Mouse (Mus musculus): ENCODE results near the gene Gm7694.
A peak's percentile ranks its signal among the peaks of the same experiment; 100 is the strongest.

Gene Gm7694

GRCm38 (mm10) chr1:170306232-170306631, at the start of gene Gm7694:
Gene Gm7694 (minus strand): TSS chr1:170306332.
- DNase-seq = no peak

DNA sequence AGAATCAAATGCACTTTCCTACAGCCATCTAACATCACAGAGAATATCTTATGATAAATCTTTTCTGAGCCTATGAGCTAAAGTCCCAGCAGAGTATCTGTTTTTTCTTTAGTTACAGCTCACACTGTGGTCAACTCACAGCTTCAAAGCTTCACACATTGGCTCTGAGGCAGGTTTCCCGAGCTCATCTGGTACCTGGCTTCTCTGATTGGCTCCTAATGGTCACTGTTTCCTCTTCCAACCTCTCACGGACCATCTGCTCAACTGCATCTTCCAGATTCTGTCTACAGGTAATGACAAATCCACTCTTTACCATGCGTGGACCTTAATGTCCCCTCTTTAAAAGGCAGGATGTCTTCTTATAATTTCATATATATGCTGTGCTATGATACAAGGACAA, 47.2 kb upstream of the Gm7694 start:
- DNase-seq = no peak

DNA sequence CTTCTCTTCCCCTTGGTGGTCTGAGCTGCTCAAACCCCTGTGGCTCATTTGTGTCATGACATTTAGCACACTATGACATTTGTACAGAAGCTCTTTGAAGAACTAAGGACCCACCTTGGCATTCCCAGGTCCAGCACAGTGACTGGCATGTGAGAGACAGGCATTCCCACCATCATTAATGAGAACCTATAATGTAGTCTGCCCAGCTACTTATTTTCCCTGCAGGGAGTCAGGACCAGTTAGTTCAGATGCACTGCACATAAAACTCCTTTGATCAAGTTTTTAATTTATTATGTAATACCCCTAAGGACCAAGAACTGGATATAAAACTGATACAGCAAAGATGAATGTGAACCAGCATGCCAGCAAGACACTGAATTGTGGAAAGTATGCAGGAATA, 44.9 kb upstream of the Gm7694 start:
- DNase-seq = no peak

DNA sequence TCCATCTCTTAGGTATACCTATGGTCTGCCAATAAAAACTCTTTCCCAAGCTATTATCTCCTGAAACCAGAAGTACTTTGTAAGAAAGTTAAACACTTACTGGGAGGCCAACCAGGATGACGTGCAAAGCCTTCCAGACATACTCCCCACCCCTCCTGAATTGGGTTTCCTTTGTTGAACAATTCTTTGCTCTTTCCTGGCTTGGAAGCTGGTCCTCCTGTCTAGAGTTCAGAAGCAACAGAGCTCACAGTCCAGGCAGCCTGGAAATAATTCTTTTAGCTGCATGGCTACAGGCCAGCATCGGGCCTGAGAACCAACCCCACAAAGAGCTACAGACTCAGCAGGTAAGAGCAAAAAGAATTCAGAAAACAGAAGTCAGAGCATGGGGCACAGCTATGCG, 40.1 kb upstream of the Gm7694 start:
- peak; percentile 63 for DNase-seq

DNA sequence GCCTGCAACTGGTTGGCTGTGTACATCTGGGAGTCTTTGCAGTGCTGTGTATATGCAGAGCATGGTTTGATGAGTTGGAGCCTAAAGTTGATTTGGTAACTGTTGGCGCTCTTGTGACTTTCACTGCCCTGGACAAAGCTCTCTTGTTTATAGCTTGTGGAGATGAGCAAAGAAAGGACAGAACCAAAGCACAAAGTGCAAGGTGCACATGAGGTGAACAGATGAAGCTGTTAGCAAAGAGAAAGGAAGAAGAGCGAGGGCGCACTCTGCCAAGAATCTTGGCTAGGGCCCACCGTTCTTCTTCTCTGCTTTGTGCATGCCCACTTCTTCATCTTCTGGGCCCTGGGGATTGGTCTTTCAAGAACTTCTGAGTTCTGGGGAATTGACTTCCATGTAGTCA, 37.8 kb upstream of the Gm7694 start:
- peak; percentile 26 for DNase-seq

DNA sequence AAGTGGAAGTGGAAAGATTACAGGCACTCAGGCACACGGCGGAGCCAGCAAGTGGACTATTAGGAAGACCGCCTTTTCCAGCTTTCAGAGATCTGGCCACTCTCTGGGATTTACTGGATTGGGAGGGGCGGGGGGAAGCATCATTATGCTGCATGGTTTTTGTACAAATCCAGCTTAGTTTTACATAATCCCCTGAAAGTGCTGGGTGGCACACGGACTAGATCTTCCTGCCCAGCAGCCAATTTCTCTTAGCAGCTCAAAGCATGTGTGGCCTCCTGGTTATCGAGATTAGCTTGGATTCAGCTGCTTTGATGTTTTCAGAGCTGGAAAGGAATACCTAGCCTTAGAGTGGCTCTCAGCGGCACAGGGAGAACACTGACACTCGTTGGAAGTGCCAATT, 36.9 kb upstream of the Gm7694 start:
- no peak for DNase-seq

DNA sequence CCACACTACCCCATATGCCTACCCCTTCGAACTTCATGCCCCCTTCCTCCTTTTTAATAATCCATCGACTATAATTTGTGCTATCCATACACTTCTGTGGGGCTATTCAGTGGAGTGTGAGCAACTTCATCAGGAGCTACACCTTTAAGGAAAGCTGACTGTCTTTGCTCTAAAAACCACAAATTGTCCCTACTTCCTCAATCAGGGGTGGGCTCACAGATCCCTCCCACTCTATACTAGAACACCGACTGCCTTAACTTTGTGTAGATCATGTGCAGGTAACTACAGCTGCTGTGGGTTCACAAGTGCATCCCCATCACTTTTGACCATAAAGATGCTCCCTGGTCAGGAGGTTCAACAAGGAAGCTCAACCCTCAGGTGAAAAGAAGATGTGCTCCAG, 33.8 kb upstream of the Gm7694 start:
- no peak for DNase-seq

DNA sequence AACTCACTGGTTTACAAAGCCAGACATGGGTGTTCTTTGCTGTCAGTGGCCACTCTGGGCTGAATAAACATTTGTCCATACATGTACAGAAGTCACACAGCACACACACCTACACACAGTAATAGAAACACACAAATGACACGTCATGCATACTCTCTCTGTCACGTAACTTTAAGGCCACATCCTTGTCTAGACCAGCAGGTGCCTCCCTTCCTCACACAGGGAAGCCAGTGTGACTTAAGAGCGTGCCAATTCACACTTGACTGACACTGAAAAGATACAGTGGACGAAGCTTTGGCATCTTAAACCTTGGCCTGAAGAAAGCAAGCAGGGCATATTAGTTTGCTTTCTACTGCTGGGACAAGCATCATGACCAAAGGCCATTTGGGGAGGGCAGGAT, 26.6 kb upstream of the Gm7694 start:
- DNase-seq = no peak

DNA sequence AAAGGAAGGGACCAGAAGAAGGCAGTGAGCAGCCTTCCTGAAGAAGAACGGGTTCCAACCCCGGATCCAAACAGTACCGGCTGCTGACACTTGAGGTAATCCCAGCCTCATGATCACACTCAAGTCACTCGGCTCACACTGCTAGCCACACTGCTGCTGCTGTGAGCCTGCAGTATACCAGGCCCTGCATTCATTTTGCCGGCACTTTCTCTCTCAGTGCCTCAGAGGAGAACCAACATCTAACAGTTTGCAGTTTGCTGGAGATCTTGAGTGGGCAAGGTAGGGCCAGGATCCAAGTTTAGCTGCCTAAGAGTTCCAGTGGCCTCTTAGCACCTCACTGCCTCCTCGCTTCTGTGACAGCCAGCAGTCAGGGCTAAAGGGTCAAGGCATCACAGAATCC, 25.8 kb upstream of the Gm7694 start:
- no peak for DNase-seq

DNA sequence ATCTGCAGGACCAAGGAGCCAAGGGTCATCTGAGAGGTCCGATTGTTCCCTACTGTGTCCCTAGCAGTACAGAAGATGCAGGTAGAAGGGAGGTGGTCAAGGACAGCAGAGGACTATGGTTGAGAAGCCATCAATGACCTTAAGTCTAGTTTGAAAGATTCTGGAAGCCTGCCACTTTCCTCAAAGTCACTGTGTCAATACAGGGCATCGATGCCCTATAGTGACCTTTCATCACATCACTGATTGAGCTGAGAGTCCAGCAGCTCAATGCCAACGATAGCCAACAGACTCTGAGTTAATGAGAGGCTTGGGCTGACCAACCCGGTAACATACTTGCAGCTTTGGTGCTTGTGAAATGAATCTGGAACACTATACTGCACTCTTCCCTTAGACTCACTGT, 19.1 kb upstream of the Gm7694 start:
- no peak for DNase-seq

DNA sequence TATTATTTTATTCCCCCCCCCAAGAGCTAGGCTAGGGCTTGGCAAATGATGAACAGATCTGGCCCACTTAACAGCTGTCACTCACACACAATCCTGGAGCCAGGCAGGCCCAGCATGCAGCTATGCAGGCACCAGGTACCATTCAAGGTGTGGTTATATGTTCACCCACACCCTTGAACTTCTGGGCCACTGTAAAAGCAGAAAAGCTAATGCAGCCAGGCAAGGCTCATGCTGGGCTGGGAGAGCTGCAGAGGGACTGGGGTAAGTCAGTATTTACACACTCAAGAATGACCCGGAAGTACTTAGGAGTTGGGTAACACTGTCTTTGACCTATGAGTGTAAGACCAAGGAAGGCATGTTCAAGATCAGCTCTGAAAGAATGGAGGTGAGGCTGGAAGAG, 18.2 kb upstream of the Gm7694 start:
- no peak for DNase-seq

DNA sequence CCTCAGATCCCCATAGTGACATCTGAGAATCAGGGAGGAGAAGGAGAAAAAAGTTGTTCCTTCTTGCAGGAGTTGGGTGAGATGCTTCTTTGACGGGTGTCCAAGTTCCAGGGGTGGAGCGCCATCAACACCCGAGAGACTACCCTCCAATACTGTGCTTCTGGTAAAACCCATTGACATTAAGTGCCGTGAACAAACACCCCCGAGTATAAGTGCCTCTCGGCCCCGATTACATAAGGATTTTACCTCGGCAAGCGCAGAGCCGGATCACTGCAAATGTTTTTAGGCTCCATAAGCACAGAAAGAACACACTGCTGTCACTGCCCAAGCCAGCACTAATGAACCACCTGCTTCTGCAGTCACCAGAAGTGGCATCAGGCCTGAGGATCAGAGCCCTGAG, 16.9 kb upstream of the Gm7694 start:
- no peak for DNase-seq

DNA sequence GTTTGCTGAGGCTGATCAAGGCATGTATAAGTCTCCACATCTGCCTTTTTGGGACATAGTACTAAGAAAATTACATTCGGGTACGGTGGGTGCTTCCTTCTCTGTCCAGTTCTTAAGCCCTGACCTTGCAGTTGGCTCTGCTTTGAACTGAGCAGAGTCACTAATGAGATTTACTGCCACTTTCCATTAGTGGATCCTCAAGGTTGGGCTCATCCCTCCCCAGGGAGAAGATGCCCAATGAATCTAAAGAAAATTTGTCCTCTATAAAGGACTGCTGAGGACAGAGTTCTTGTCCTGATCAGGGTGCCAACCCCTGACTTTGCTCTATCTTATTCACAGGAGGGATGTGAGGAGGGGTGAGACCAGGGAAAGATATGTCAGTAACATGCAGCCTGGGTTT, 15.9 kb upstream of the Gm7694 start:
- DNase-seq = no peak

DNA sequence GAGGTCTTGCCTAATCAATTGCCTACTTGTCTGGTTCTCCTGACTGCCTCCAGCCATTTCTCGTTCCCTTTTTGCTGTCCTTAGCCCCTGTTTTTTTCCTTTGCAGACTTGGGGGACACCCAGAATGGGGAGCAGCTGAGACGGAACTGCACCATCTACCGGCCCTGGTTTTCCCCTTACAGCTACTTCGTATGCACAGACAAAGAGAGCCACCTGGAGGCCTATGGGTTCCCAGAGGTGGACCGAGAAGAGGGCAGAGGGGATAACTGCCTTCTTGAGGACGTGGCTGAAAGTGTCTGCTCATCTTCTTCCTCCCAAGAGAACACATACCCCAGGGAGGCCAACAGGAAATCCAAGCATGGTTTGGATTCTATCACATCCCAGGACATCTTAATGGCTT, 5.3 kb upstream of the Gm7694 start:
- DNase-seq = no peak

GRCm38 (mm10) chr1:170308503-170308902, 2.4 kb upstream of the Gm7694 start, which contains the start of gene Spata46:
Gene Spata46 (plus strand): TSS chr1:170308803.
- DNase-seq = no peak

DNA sequence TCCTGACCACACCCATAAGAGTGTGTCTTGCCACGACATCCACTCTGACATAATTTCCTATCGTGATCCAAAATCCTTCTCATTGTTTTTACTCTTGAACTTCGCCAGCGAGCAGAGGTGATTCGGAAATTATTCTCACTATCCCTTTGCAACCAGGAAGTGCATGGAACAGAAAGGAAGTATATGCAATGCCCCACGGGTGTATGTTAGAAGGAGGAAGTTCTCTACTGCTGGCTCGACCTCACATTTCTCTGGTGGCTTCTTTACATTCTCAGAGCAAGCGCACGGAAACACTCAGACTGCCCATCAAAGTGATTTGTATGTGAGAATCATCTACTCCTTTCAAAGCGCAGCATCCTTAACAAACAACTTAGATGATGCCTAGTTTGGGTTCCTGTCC, 1.1 kb downstream of the Gm7694 start:
- DNase-seq = no peak

DNA sequence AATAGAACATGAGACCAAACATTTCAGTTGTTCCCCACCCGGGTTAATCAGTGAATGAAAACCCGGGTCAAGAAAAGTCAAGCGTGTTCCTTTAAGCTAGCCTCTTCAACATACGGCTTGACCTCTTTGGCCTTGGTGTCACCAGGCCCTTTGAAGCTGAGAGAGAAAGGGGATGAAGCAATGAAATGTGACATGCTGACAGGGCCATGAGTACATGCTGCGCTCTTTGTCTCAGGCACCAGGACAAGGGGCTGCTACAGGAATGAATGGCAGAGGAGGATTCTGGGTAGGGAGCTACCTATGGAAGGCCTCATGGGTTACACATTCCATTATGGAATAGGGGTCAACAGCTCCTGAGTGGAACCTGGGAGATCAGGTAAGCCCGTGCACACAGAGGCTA, 3.0 kb downstream of the Gm7694 start:
- DNase-seq = no peak

DNA sequence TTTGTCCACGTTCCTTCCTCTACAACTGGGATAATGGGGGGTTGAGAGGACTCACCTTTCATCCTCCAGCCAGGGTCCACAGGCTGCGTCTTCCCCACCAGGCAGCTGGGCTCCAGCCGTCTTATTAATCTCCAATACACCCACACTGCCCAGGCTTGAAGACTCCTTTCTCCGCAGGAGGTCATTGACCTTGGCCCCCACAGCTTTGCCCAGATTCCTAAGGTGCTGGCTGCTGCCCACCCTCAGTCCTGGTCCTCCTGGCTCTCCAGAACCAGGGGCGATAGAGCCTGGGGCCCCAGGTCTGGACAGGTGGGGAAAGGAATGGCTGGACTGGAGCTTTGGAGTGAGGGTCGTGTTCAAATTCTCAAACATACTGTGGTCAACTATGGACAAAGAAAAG, 3.7 kb downstream of the Gm7694 start:
- DNase-seq = no peak

GRCm38 (mm10) chr1:170301686-170302085, 4.4 kb downstream of the Gm7694 start:
- DNase-seq = no peak

GRCm38 (mm10) chr1:170299496-170299895, 6.6 kb downstream of the Gm7694 start:
- no peak for DNase-seq

GRCm38 (mm10) chr1:170294786-170295570, 11.2 kb downstream of the Gm7694 start:
- no peak for DNase-seq

- DNase-seq = no peak
These were observed 12.9 kb downstream of the Gm7694 start for GRCm38 (mm10) chr1:170293257-170293656.

DNA sequence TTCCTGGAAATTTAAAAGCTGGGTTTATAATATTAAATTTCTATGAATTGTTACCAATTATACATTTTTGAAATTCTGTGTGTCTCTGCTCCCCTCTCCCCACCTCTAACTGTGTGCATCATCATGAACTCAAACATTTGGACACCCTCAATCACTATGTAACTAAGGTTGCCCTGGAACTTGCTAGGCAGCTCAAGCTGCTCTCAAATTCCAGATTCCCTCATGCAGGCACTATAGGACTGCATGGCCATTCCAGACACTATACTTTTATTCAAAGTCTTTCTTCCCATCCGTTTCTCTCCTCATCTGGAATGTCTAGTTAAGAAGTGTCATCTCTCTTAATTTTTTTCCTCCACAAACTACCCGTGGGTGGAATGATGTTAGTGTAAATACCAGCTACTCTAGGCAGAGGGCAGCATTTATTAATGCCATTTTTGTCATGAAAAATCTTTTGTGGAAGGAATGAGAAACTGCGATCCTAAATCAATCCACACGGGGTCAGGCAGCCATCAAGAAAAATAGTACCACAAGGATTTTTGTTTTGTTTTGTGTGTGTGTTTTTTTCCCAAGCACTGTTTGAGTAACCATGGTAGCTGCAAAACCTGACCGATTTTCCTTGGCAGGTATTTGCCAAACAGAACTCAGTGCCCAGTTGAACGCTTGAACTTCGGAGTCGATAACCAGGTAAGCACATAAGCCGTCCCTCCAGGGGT, 13.7 kb downstream of the Gm7694 start:
- peak; percentile 73 for DNase-seq

- no peak for DNase-seq
These were observed 23.6 kb downstream of the Gm7694 start for GRCm38 (mm10) chr1:170282415-170283129.

All from kidney, postnatal 14 days (tissue).